Mouse (Mus musculus): ENCODE data around the gene Thra. TPM values are rescaled to one million over a fixed set of nuclear protein-coding genes. Genes with fewer than 3 reads are reported as not detected.
A peak's percentile ranks its signal among the peaks of the same experiment; 100 is the strongest.

Thra gene
- polyA plus RNA-seq, 1 experiment, result 37.6 TPM

DNA sequence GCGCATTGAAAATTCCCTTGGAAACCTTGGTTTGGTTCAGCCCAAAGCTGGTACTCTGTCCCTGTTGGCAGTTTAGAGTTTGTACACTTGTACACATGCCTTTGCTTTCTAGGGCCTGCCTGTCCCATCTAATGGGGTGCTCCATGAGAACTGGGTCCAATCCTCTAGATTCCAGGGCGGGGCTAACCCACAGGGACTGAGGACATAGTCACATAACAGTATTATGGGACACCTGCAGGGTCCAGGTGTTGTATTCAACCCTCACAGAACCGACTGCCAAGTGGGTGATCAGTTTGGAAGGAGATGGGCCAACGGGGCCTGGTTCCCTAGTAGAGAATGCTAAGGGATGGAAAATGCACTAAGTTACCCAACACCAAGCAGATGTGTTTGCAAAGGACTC lies 21.5 kb downstream of the Thra start:
- Histone ChIP-seq H3K36me3 (replicated peaks; ENCODE audit: low read length) (peaks cover 88% of the 10 kb centered on the region), H3K9me3 (no peaks in the 10 kb centered on the region; the same call in 1 of the 2 replicates), H3K4me3 (replicated peaks) (no peak overlapping the region), H3K4me1 (peaks cover 55% of the 10 kb centered on the region), H3K27me3 (replicated peaks) (no peaks in the 10 kb centered on the region)
- no peak for TF ChIP-seq GATA1 (IDR thresholded peaks at IDR 0.05; ENCODE audit: borderline replicate concordance, low read length)

- no peak overlapping the region for H3K4me3 ChIP-seq (replicated peaks)
- H3K27me3 ChIP-seq (replicated peaks), result no peaks in the 10 kb centered on the region
- no peaks in the 10 kb centered on the region; the same call in 1 of the 2 replicates for H3K9me3 ChIP-seq
- H3K4me1 ChIP-seq, result peaks cover 61% of the 10 kb centered on the region
- TF ChIP-seq GATA1 (IDR thresholded peaks at IDR 0.05; ENCODE audit: borderline replicate concordance, low read length) (no peak), FLI1 (IDR thresholded peaks at IDR 0.05; ENCODE audit: low read length) (no peak)
- H3K36me3 ChIP-seq (replicated peaks; ENCODE audit: low read length), result peaks cover 85% of the 10 kb centered on the region
Observed at GRCm38 (mm10) chr11:98762756-98763501, 22.5 kb downstream of the Thra start.

GRCm38 (mm10) chr11:98763502-98763861 lies 23.0 kb downstream of the Thra start:
- Histone ChIP-seq H3K4me1 (peaks cover 66% of the 10 kb centered on the region), H3K9me3 (no peaks in the 10 kb centered on the region; the same call in 1 of the 2 replicates), H3K4me3 (replicated peaks) (peak overlapping the region; percentile 28), H3K36me3 (replicated peaks; ENCODE audit: low read length) (peaks cover 87% of the 10 kb centered on the region), H3K27me3 (replicated peaks) (no peaks in the 10 kb centered on the region)
- TF ChIP-seq GATA1 (IDR thresholded peaks at IDR 0.05; ENCODE audit: borderline replicate concordance, low read length), result no peak
- no peak for TF ChIP-seq FLI1 (IDR thresholded peaks at IDR 0.05; ENCODE audit: low read length)

DNA sequence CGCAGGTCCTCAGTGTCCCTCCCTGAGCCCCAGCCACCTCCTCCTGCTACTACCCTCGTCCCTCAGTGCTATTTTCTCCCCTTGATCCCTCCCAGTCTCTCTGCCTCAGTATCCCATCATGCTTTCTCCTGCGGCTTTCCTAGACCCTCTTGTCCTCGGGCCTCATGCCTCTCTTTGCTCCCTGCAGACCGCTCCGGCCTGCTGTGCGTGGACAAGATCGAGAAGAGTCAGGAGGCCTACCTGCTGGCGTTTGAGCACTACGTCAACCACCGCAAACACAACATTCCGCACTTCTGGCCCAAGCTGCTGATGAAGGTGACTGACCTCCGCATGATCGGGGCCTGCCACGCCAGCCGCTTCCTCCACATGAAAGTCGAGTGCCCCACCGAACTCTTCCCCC lies 23.7 kb downstream of the Thra start:
- no peaks in the 10 kb centered on the region; the same call in 1 of the 2 replicates for H3K9me3 ChIP-seq
- H3K4me3 ChIP-seq (replicated peaks), result no peak overlapping the region
- H3K27me3 ChIP-seq (replicated peaks), result no peaks in the 10 kb centered on the region
- peaks cover 72% of the 10 kb centered on the region for H3K4me1 ChIP-seq
- H3K36me3 ChIP-seq (replicated peaks; ENCODE audit: low read length), result peaks cover 90% of the 10 kb centered on the region
- no peak for TF ChIP-seq GATA1 (IDR thresholded peaks at IDR 0.05; ENCODE audit: borderline replicate concordance, low read length)
- TF ChIP-seq FLI1 (IDR thresholded peaks at IDR 0.05; ENCODE audit: low read length), result no peak

DNA sequence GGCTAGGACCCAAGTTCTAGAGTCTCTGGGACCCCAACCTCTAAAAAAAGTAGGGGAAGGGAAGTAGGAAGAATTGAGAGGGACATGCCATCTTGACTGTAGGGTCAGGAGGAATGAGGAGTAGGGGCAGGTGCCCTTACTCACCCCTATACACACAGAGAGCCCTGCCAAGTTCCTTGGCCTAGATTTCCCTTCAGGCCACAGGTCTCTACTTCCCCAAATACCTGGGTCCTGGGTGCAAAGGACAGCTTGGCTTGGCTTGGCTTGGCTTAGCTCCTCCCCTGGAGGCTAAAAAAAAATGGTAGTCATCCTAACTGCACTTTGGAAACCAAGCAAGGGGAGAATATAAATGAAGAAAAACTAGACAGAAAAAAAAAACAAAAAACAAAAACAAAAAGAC lies 24.3 kb downstream of the Thra start:
- peaks cover 79% of the 10 kb centered on the region for H3K4me1 ChIP-seq
- H3K4me3 ChIP-seq (replicated peaks), result no peak overlapping the region
- no peaks in the 10 kb centered on the region; the same call in 1 of the 2 replicates for H3K9me3 ChIP-seq
- H3K36me3 ChIP-seq (replicated peaks; ENCODE audit: low read length), result peaks cover 92% of the 10 kb centered on the region
- TF ChIP-seq GATA1 (IDR thresholded peaks at IDR 0.05; ENCODE audit: borderline replicate concordance, low read length) (no peak), FLI1 (IDR thresholded peaks at IDR 0.05; ENCODE audit: low read length) (no peak)
- H3K27me3 ChIP-seq (replicated peaks), result no peaks in the 10 kb centered on the region

- Histone ChIP-seq H3K4me1 (peaks cover 88% of the 10 kb centered on the region), H3K4me3 (replicated peaks) (peak overlapping the region; percentile 78), H3K9me3 (no peaks in the 10 kb centered on the region; the same call in 1 of the 2 replicates), H3K36me3 (replicated peaks; ENCODE audit: low read length) (peaks cover 94% of the 10 kb centered on the region), H3K27me3 (replicated peaks) (no peaks in the 10 kb centered on the region)
- TF ChIP-seq GATA1 (IDR thresholded peaks at IDR 0.05; ENCODE audit: borderline replicate concordance, low read length) (no peak), FLI1 (IDR thresholded peaks at IDR 0.05; ENCODE audit: low read length) (no peak)
Observed at GRCm38 (mm10) chr11:98765421-98766309, 25.2 kb downstream of the Thra start.

GRCm38 (mm10) chr11:98766346-98766745 lies 25.9 kb downstream of the Thra start:
- peaks cover 94% of the 10 kb centered on the region for H3K36me3 ChIP-seq (replicated peaks; ENCODE audit: low read length)
- no peaks in the 10 kb centered on the region for H3K9me3 ChIP-seq
- peak overlapping the region; percentile 38 for H3K4me3 ChIP-seq (replicated peaks)
- H3K4me1 ChIP-seq, result peaks cover 95% of the 10 kb centered on the region
- TF ChIP-seq FLI1 (IDR thresholded peaks at IDR 0.05; ENCODE audit: low read length), result no peak
- no peak for TF ChIP-seq GATA1 (IDR thresholded peaks at IDR 0.05; ENCODE audit: borderline replicate concordance, low read length)
- H3K27me3 ChIP-seq (replicated peaks), result no peaks in the 10 kb centered on the region

- no peaks in the 10 kb centered on the region for H3K9me3 ChIP-seq
- no peaks in the 10 kb centered on the region for H3K27me3 ChIP-seq (replicated peaks)
- H3K36me3 ChIP-seq (replicated peaks; ENCODE audit: low read length), result peaks cover 94% of the 10 kb centered on the region
- TF ChIP-seq GATA1 (IDR thresholded peaks at IDR 0.05; ENCODE audit: borderline replicate concordance, low read length) (no peak), FLI1 (IDR thresholded peaks at IDR 0.05; ENCODE audit: low read length) (no peak)
- peaks cover 98% of the 10 kb centered on the region for H3K4me1 ChIP-seq
- peak overlapping the region; percentile 46 for H3K4me3 ChIP-seq (replicated peaks)
Observed at GRCm38 (mm10) chr11:98766816-98767215, 26.4 kb downstream of the Thra start.

GRCm38 (mm10) chr11:98767276-98767675 lies 26.8 kb downstream of the Thra start:
- Histone ChIP-seq H3K4me3 (replicated peaks) (peak overlapping the region; percentile 46), H3K4me1 (peaks cover 99% of the 10 kb centered on the region), H3K27me3 (replicated peaks) (no peaks in the 10 kb centered on the region), H3K9me3 (no peaks in the 10 kb centered on the region), H3K36me3 (replicated peaks; ENCODE audit: low read length) (peaks cover 93% of the 10 kb centered on the region)
- no peak for TF ChIP-seq GATA1 (IDR thresholded peaks at IDR 0.05; ENCODE audit: borderline replicate concordance, low read length)
- TF ChIP-seq FLI1 (IDR thresholded peaks at IDR 0.05; ENCODE audit: low read length), result no peak

- H3K27me3 ChIP-seq (replicated peaks), result no peaks in the 10 kb centered on the region
- H3K36me3 ChIP-seq (replicated peaks; ENCODE audit: low read length), result peaks cover 89% of the 10 kb centered on the region
- H3K4me1 ChIP-seq, result peaks cover 100% of the 10 kb centered on the region
- H3K9me3 ChIP-seq, result no peaks in the 10 kb centered on the region
- TF ChIP-seq FLI1 (IDR thresholded peaks at IDR 0.05; ENCODE audit: low read length), result no peak
- TF ChIP-seq GATA1 (IDR thresholded peaks at IDR 0.05; ENCODE audit: borderline replicate concordance, low read length), result no peak
- no peak overlapping the region for H3K4me3 ChIP-seq (replicated peaks)
Observed at GRCm38 (mm10) chr11:98767713-98768112, 27.3 kb downstream of the Thra start.
